Mouse (Mus musculus) spleen, embryonic (tissue): Measurements from ENCODE around the gene 3425401B19Rik.

Source experiments
- CTCF ChIA-PET: fragments of 350-600 bp; sonication (Branson Sonifier 250); formaldehyde crosslinking; loops from one replicate; lab custom pipeline; 2022; lab: Charles Lee

3425401B19Rik gene

GRCm38 (mm10) chr14:32685124-32685826 lies at the start of gene 3425401B19Rik:
Gene 3425401B19Rik (minus strand): TSS chr14:32685293.
- CTCF ChIA-PET = no interaction called here

GRCm38 (mm10) chr14:32732961-32733360 lies 47.9 kb upstream of the 3425401B19Rik start:
- CTCF ChIA-PET = no interaction called here

- CTCF ChIA-PET = no interaction called here
These were observed 41.8 kb upstream of the 3425401B19Rik start for GRCm38 (mm10) chr14:32726864-32727263.

GRCm38 (mm10) chr14:32721461-32721860 lies 36.4 kb upstream of the 3425401B19Rik start:
- CTCF ChIA-PET = no interaction called here

GRCm38 (mm10) chr14:32716763-32717439 lies 31.8 kb upstream of the 3425401B19Rik start:
- CTCF ChIA-PET = no interaction called here

- CTCF ChIA-PET = no interaction called here
These were observed 30.4 kb upstream of the 3425401B19Rik start for GRCm38 (mm10) chr14:32715489-32715888.

GRCm38 (mm10) chr14:32715076-32715475 lies 30.0 kb upstream of the 3425401B19Rik start:
- CTCF ChIA-PET = no interaction called here

- CTCF ChIA-PET = no interaction called here
These were observed 24.8 kb upstream of the 3425401B19Rik start for GRCm38 (mm10) chr14:32709861-32710260.

GRCm38 (mm10) chr14:32708756-32709155 lies 23.7 kb upstream of the 3425401B19Rik start:
- CTCF ChIA-PET = no interaction called here

- CTCF ChIA-PET = no interaction called here
These were observed 22.8 kb upstream of the 3425401B19Rik start for GRCm38 (mm10) chr14:32707938-32708337.

GRCm38 (mm10) chr14:32700972-32701371 lies 15.9 kb upstream of the 3425401B19Rik start:
- CTCF ChIA-PET = no interaction called here

GRCm38 (mm10) chr14:32698556-32698955 lies 13.5 kb upstream of the 3425401B19Rik start:
- CTCF ChIA-PET = no interaction called here

- CTCF ChIA-PET = no interaction called here
These were observed 12.7 kb upstream of the 3425401B19Rik start for GRCm38 (mm10) chr14:32697774-32698173.

- CTCF ChIA-PET = no interaction called here
These were observed 11.3 kb upstream of the 3425401B19Rik start for GRCm38 (mm10) chr14:32696344-32696743.

GRCm38 (mm10) chr14:32695906-32696305 lies 10.8 kb upstream of the 3425401B19Rik start:
- CTCF ChIA-PET = no interaction called here

GRCm38 (mm10) chr14:32684735-32685105 lies 373 bp downstream of the 3425401B19Rik start:
- CTCF ChIA-PET = no interaction called here

- CTCF ChIA-PET = no interaction called here
These were observed 935 bp downstream of the 3425401B19Rik start for GRCm38 (mm10) chr14:32683982-32684734.

- CTCF ChIA-PET = no interaction called here
These were observed 1.7 kb downstream of the 3425401B19Rik start for GRCm38 (mm10) chr14:32683251-32683838.

- CTCF ChIA-PET = no interaction called here
These were observed 2.6 kb downstream of the 3425401B19Rik start for GRCm38 (mm10) chr14:32682536-32682935.

- CTCF ChIA-PET = no interaction called here
These were observed 3.5 kb downstream of the 3425401B19Rik start for GRCm38 (mm10) chr14:32681603-32682002.

- CTCF ChIA-PET = no interaction called here
These were observed 6.5 kb downstream of the 3425401B19Rik start for GRCm38 (mm10) chr14:32678565-32678964.

GRCm38 (mm10) chr14:32673178-32673577 lies 11.9 kb downstream of the 3425401B19Rik start:
- CTCF ChIA-PET = no interaction called here
